In the genomic region with DNA sequence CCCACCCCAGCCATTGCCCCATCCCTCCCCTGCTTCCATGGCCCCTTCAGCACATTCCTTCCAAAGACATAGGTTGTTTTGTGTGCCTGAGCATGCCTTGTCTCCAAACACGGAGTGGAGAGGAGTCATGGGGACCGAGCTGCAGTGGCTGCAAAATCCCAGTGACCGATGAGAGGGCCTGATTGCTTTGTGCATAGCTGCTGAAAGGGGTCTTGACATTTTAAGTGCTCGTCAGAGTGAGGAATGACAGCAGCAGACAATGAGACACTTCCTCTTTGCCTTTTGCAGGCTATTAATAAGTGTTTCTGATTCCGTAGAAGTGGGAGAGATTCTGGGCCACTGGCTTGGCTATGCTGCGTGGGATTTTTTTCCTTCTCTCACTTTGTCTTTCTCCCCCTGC, we compare ENCODE assay signal across 22 mouse cellular contexts. TPM values are rescaled to one million over a fixed set of nuclear protein-coding genes. Genes with fewer than 3 reads are reported as not detected.
DNase-seq lines count a peak whose midpoint lies in the region; ATAC-seq and TF ChIP-seq lines count a peak whose summit lies in the region.
"Had no signal": no experiment of that assay in that cellular context is flagged by ENCODE, and none has a peak within 500 bp of the region (broad histone marks: within the 10 kb centered on the region; RNA-seq: fewer than 3 reads in every experiment).

No protein-coding gene starts in this region.

- H3K27ac ChIP-seq in heart, embryonic 10.5 days: peak overlapping the region; percentile 63; the same call in 1 of the 2 replicates
- H3K27ac ChIP-seq in heart, adult 2 months: no peak overlapping the region
- no peak overlapping the region for H3K27ac ChIP-seq in hindbrain, embryonic 11.5 days (ENCODE audit: low read depth, low read length)
- H3K27ac ChIP-seq in hindbrain, embryonic 16.5 days (ENCODE audit: low read depth, low read length): no peak overlapping the region
- H3K27ac ChIP-seq: hindbrain, embryonic 15.5 days; limb, embryonic 12.5 days; liver, embryonic 14.5 days; neural tube, embryonic 15.5 days had no signal

- H3K27me3 ChIP-seq in heart, embryonic 10.5 days (ENCODE audit: insufficient read depth, poor library complexity, severe bottlenecking): peaks cover 58% of the 10 kb centered on the region
- H3K27me3 ChIP-seq in heart, adult 2 months (ENCODE audit: control insufficient read depth, insufficient read depth, low read length): no peaks in the 10 kb centered on the region
- H3K27me3 ChIP-seq in hindbrain, embryonic 11.5 days (ENCODE audit: control insufficient read depth, insufficient read depth, low read length): no peaks in the 10 kb centered on the region
- H3K27me3 ChIP-seq in hindbrain, embryonic 16.5 days (replicated peaks; ENCODE audit: control insufficient read depth, insufficient read depth, low read length): no peaks in the 10 kb centered on the region
- H3K27me3 ChIP-seq: hindbrain, embryonic 15.5 days; megakaryocyte, embryonic 14.5 days; neural tube, embryonic 15.5 days had no signal

- TF ChIP-seq CTCF in heart, adult 2 months (IDR thresholded peaks at IDR 0.05): no peak
- no peak for TF ChIP-seq CTCF in brain, embryonic 14.5 days (IDR thresholded peaks at IDR 0.05; ENCODE audit: borderline replicate concordance, extremely low read depth, insufficient read depth, insufficient read length)

- intact Hi-C loops in heart, adult 2 months (cut with DNase I): no loop called here

- 14% methylated on average over 6 of the region's 6 CpGs for WGBS in heart, embryonic 10.5 days
- 13% methylated on average over 6 of the region's 6 CpGs for WGBS in heart, adult 2 months
- WGBS in hindbrain, embryonic 11.5 days: 20% methylated on average over 6 of the region's 6 CpGs
- 19% methylated on average over 6 of the region's 6 CpGs for WGBS in hindbrain, embryonic 16.5 days

- H3K9me3 ChIP-seq in heart, embryonic 10.5 days: no peaks in the 10 kb centered on the region
- H3K9me3 ChIP-seq in hindbrain, embryonic 11.5 days (ENCODE audit: control insufficient read depth, low read length): no peaks in the 10 kb centered on the region
- H3K9me3 ChIP-seq in hindbrain, embryonic 16.5 days (ENCODE audit: control insufficient read depth, low read length): no peaks in the 10 kb centered on the region
- H3K9me3 ChIP-seq: hindbrain, embryonic 15.5 days; limb, embryonic 12.5 days; neural tube, embryonic 15.5 days had no signal

- no peak overlapping the region for H3K4me2 ChIP-seq in hindbrain, embryonic 11.5 days (replicated peaks; ENCODE audit: low read depth, low read length)
- no peak overlapping the region for H3K4me2 ChIP-seq in hindbrain, embryonic 16.5 days (ENCODE audit: low read length)
- H3K4me2 ChIP-seq: hindbrain, embryonic 15.5 days; limb, embryonic 12.5 days; neural tube, embryonic 15.5 days had no signal

- peak; percentile 85 for DNase-seq in heart, embryonic 10.5 days (ENCODE audit: low spot score)
- no peak for DNase-seq in heart, adult 2 months
- DNase-seq in hindbrain, embryonic 11.5 days (ENCODE audit: low spot score): peak; percentile 35
- DNase-seq in brain, embryonic 14.5 days (ENCODE audit: low read depth): peak; percentile 66
- peak; percentile 22 for DNase-seq in embryo, embryonic 9.5 days (ENCODE audit: extremely low spot score)
- DNase-seq in lung, postnatal 36 days: no peak
- DNase-seq: cerebellum, adult 11 months; cerebellum, postnatal 25 days; gastrocnemius, postnatal 14 days; kidney, adult 9 months; thymus, postnatal 36 days had no signal

- H3K36me3 ChIP-seq in heart, embryonic 10.5 days: no peaks in the 10 kb centered on the region
- no peaks in the 10 kb centered on the region for H3K36me3 ChIP-seq in heart, adult 2 months (ENCODE audit: control insufficient read depth, insufficient read depth, low read length)
- H3K36me3 ChIP-seq in hindbrain, embryonic 11.5 days (ENCODE audit: control insufficient read depth, insufficient read depth, low read length): no peaks in the 10 kb centered on the region
- no peaks in the 10 kb centered on the region for H3K36me3 ChIP-seq in hindbrain, embryonic 16.5 days (ENCODE audit: control insufficient read depth, insufficient read depth, low read length)
- H3K36me3 ChIP-seq: hindbrain, embryonic 15.5 days; limb, embryonic 12.5 days; neural tube, embryonic 15.5 days had no signal

- no peak for TF ChIP-seq EP300 in heart, adult 2 months (IDR thresholded peaks at IDR 0.05; ENCODE audit: insufficient read depth, low read depth, low read length)

- ATAC-seq in hindbrain, embryonic 11.5 days (ENCODE audit: low FRiP score): no peak
- ATAC-seq in hindbrain, embryonic 16.5 days: no peak
- ATAC-seq: lung, postnatal 0 days had no signal

- no peak for TF ChIP-seq POLR2A in heart, adult 2 months (IDR thresholded peaks at IDR 0.05; ENCODE audit: insufficient read depth, low read depth, low read length)
- no peak for TF ChIP-seq POLR2A in brain, embryonic 14.5 days (IDR thresholded peaks at IDR 0.05; ENCODE audit: borderline replicate concordance, extremely low read depth, insufficient read depth, insufficient read length, poor library complexity, severe bottlenecking)

- no peak overlapping the region for H3K4me3 ChIP-seq in heart, embryonic 10.5 days
- no peak overlapping the region for H3K4me3 ChIP-seq in heart, adult 2 months
- H3K4me3 ChIP-seq in hindbrain, embryonic 11.5 days (ENCODE audit: low read depth, low read length): no peak overlapping the region
- H3K4me3 ChIP-seq in hindbrain, embryonic 16.5 days (ENCODE audit: low read length): no peak overlapping the region
- H3K4me3 ChIP-seq: hindbrain, embryonic 15.5 days; limb, embryonic 12.5 days; megakaryocyte, embryonic 14.5 days; neural tube, embryonic 15.5 days had no signal

- no peak overlapping the region for H3K9ac ChIP-seq in heart, adult 2 months (ENCODE audit: low read depth, low read length)
- no peak overlapping the region for H3K9ac ChIP-seq in hindbrain, embryonic 11.5 days (ENCODE audit: low read depth, low read length)
- no peak overlapping the region; the same call in 1 of the 2 replicates for H3K9ac ChIP-seq in hindbrain, embryonic 16.5 days (ENCODE audit: low read depth, low read length)
- H3K9ac ChIP-seq: hindbrain, embryonic 15.5 days; limb, embryonic 12.5 days; liver, embryonic 14.5 days; neural tube, embryonic 15.5 days had no signal

- no peaks in the 10 kb centered on the region for H3K79me2 ChIP-seq in heart, adult 2 months (replicated peaks; ENCODE audit: control insufficient read depth, insufficient read depth, low read length)

- peaks cover 14% of the 10 kb centered on the region for H3K4me1 ChIP-seq in heart, embryonic 10.5 days
- H3K4me1 ChIP-seq in heart, adult 2 months (ENCODE audit: control insufficient read depth, insufficient read depth, low read length): no peaks in the 10 kb centered on the region
- no peaks in the 10 kb centered on the region; the same call in 1 of the 2 replicates for H3K4me1 ChIP-seq in hindbrain, embryonic 11.5 days (replicated peaks; ENCODE audit: control insufficient read depth, insufficient read depth, low read length)
- H3K4me1 ChIP-seq in hindbrain, embryonic 16.5 days (ENCODE audit: control insufficient read depth, insufficient read depth, low read depth, low read length): peaks cover 3% of the 10 kb centered on the region
- H3K4me1 ChIP-seq: megakaryocyte, embryonic 14.5 days had no signal

RNA-seq across cellular contexts. Expression of gene Gm4791, which starts 29.6 kb away (rescaled TPM):
- not detected in 2 replicates for polyA plus RNA-seq in heart, embryonic 10.5 days (2016; fragmentation: Nextera tagmentation; extraction: Ambion mirVana)
- not detected for total RNA-seq in heart, adult 2 months (2021)
- polyA plus RNA-seq in heart, adult 2 months (2012; rRNA removed): not detected in 2 replicates
- 0.22 TPM in 1 of 2 replicates, not detected in the other for polyA plus RNA-seq in hindbrain, embryonic 11.5 days (2014; fragmentation: Nextera tagmentation; extraction: Ambion mirVana)
- not detected in 2 replicates for polyA plus RNA-seq in hindbrain, embryonic 16.5 days (2015; fragmentation: Nextera tagmentation; extraction: Ambion mirVana)
- not detected in 2 replicates for polyA plus RNA-seq in brain, embryonic 14.5 days (2012; rRNA removed)
- total RNA-seq: ES-E14; gastrocnemius, postnatal 14 days; left cerebral cortex, adult 18-20 months had no signal
- polyA plus RNA-seq: C2C12; frontal cortex, adult 2 months; hindbrain, embryonic 15.5 days; limb, embryonic 12.5 days; liver, embryonic 14.5 days; lung, postnatal 0 days; neural tube, embryonic 15.5 days had no signal

Comparison
In these comparisons a context has a peak if more than half of its experiments do, and no peak if none do; other contexts are left out.
1. DNase-seq: peak in heart, embryonic 10.5 days (single experiment), hindbrain, embryonic 11.5 days (single experiment), brain, embryonic 14.5 days (single experiment) and embryo, embryonic 9.5 days (single experiment); none in heart, adult 2 months (0 of 2) and lung, postnatal 36 days (single experiment).